Mouse (Mus musculus) layer of hippocampus, postnatal 36 days (tissue): ENCODE measurements around the gene Gm13289. TPM values are rescaled to one million over a fixed set of nuclear protein-coding genes. Genes with fewer than 3 reads are reported as not detected.
"Not testable (repeated sequence)": the region's sequence is repeated elsewhere in the genome, so short reads cannot be mapped to it uniquely, and the experiment has no call there.

Experiments
- DNase-seq, 2 experiments: peaks; one replicate each; pipeline ENCODE4 v3.0.0; 2022
- total RNA-seq, 2 experiments: library from RNA; stranded (reverse); gene quantifications; 2 replicates each; pipeline ENCODE4 v1.2.3; 2021

Gm13289 gene
- total RNA-seq, 2 experiments from 2014 or later: not detected

GRCm38 (mm10) chr4:88785409-88785808 is 8.7 kb downstream of the Gm13289 start, which contains the start of gene Gm13276:
Gene Gm13276 (plus strand): TSS chr4:88785709.
- DNase-seq: not testable (repeated sequence)

GRCm38 (mm10) chr4:88788402-88788801 is 11.7 kb downstream of the Gm13289 start, which contains the start of gene Gm13277:
Gene Gm13277 (plus strand): TSS chr4:88788632.
- peak; percentile 48 to 65 for DNase-seq

GRCm38 (mm10) chr4:88791250-88791649 is 14.5 kb downstream of the Gm13289 start, which contains the start of gene Gm13278:
Gene Gm13278 (plus strand): TSS chr4:88791550.
- not testable (repeated sequence) for DNase-seq

- peak; percentile 78 to 81 for DNase-seq
These were observed 17.4 kb downstream of the Gm13289 start, which contains the start of gene Gm13275 for GRCm38 (mm10) chr4:88793936-88794675. Gene Gm13275 (plus strand): TSS chr4:88794487.

- DNase-seq: not testable (repeated sequence)
These were observed 20.4 kb downstream of the Gm13289 start, which contains the start of gene Gm13279 for GRCm38 (mm10) chr4:88797097-88797496. Gene Gm13279 (plus strand): TSS chr4:88797397.

GRCm38 (mm10) chr4:88799365-88799764 is 22.6 kb downstream of the Gm13289 start, which contains the start of gene Gm13285:
Gene Gm13285 (plus strand): TSS chr4:88799665.
- DNase-seq: not testable (repeated sequence)

- not testable (repeated sequence) for DNase-seq
These were observed 26.2 kb downstream of the Gm13289 start, which contains the start of gene Gm13287 for GRCm38 (mm10) chr4:88802954-88803353. Gene Gm13287 (plus strand): TSS chr4:88803254.

GRCm38 (mm10) chr4:88805231-88805630 is 28.5 kb downstream of the Gm13289 start, which contains the start of gene Gm13288:
Gene Gm13288 (plus strand): TSS chr4:88805531.
- DNase-seq: not testable (repeated sequence)

GRCm38 (mm10) chr4:88805761-88806160 is 29.0 kb downstream of the Gm13289 start:
- not testable (repeated sequence) for DNase-seq

- DNase-seq: no peak
These were observed 39.2 kb downstream of the Gm13289 start, which contains the start of gene Ifna7 for GRCm38 (mm10) chr4:88815928-88816327. Gene Ifna7 (plus strand): TSS chr4:88816228.

GRCm38 (mm10) chr4:88819659-88820058 is 42.9 kb downstream of the Gm13289 start, which contains the start of gene Ifna11:
Gene Ifna11 (plus strand): TSS chr4:88819959.
- no peak for DNase-seq

- DNase-seq: no peak
These were observed 46.3 kb downstream of the Gm13289 start for GRCm38 (mm10) chr4:88822995-88823394.

Other genes starting within 250 kb of the Gm13289 start
- not detected for gene Ifna15, start 218.7 kb upstream of the Gm13289 start, total RNA-seq
- not detected for gene Ifna14, start 205.1 kb upstream of the Gm13289 start, total RNA-seq
- gene Ifna9, start 184.5 kb upstream of the Gm13289 start, total RNA-seq: not detected
- gene Ifna12, start 173.5 kb upstream of the Gm13289 start, total RNA-seq: not detected
- not detected for gene C87499, start 142.5 kb upstream of the Gm13289 start, total RNA-seq
- not detected for gene Ifna13, start 132.5 kb upstream of the Gm13289 start, total RNA-seq
- gene Ifna16, start 100.0 kb upstream of the Gm13289 start, total RNA-seq: not detected
- not detected for gene Ifna2, start 93.0 kb upstream of the Gm13289 start, total RNA-seq
- not detected for gene Ifnab, start 85.6 kb upstream of the Gm13289 start, total RNA-seq
- gene Gm26566, start 55.1 kb upstream of the Gm13289 start, total RNA-seq: 1 to 10 TPM in 1 of 2 experiments, under 1 TPM in 1; 0.90 to 1.5 TPM
- 100 to 1,000 TPM; 105 to 112 TPM for gene Klhl9, start 54.5 kb upstream of the Gm13289 start, total RNA-seq
- not detected for gene Gm13271, start 22.1 kb upstream of the Gm13289 start, total RNA-seq
- gene Gm13283, start 16.8 kb upstream of the Gm13289 start, total RNA-seq: not detected
- gene Gm13290, start 3.1 kb upstream of the Gm13289 start, total RNA-seq: not detected
- gene Gm13272, start 2.9 kb downstream of the Gm13289 start, total RNA-seq: not detected
- not detected for gene Ifnz, start 5.2 kb downstream of the Gm13289 start, total RNA-seq
- gene Gm13276, start 8.8 kb downstream of the Gm13289 start, total RNA-seq: not detected
- not detected for gene Gm13277, start 11.7 kb downstream of the Gm13289 start, total RNA-seq
- gene Gm13278, start 14.6 kb downstream of the Gm13289 start, total RNA-seq: not detected
- gene Gm13275, start 17.6 kb downstream of the Gm13289 start, total RNA-seq: not detected
- not detected for gene Gm13279, start 20.5 kb downstream of the Gm13289 start, total RNA-seq
- gene Gm13285, start 22.7 kb downstream of the Gm13289 start, total RNA-seq: not detected
- not detected for gene Gm13287, start 26.3 kb downstream of the Gm13289 start, total RNA-seq
- not detected for gene Gm13288, start 28.6 kb downstream of the Gm13289 start, total RNA-seq
- not detected for gene Ifna7, start 39.3 kb downstream of the Gm13289 start, total RNA-seq
- not detected for gene Ifna11, start 43.0 kb downstream of the Gm13289 start, total RNA-seq
- gene Ifna6, start 50.5 kb downstream of the Gm13289 start, total RNA-seq: not detected
- gene Ifna5, start 58.6 kb downstream of the Gm13289 start, total RNA-seq: not detected
- not detected for gene Ifna4, start 64.9 kb downstream of the Gm13289 start, total RNA-seq
- gene Ifna1, start 73.2 kb downstream of the Gm13289 start, total RNA-seq: not detected
- not detected for gene Ifne, start 103.3 kb downstream of the Gm13289 start, total RNA-seq